Mouse (Mus musculus): Measurements from ENCODE around the gene Rufy3. TPM values are rescaled to one million over a fixed set of nuclear protein-coding genes. Genes with fewer than 3 reads are reported as not detected.

Rufy3 gene
- polyA plus RNA-seq, 1 experiment = 6.4 TPM

GRCm38 (mm10) chr5:88565148-88566033 is 551 bp downstream of the Rufy3 start:
- no peaks in the 10 kb centered on the region; the same call in 1 of the 2 replicates for H3K4me1 ChIP-seq (ENCODE audit: control insufficient read depth, insufficient read depth, insufficient read length, low read length)
- H3K4me3 ChIP-seq (ENCODE audit: low read depth, low read length) = peak overlapping the region; percentile 98
- under 1% methylated on average over 118 of the region's 119 CpGs for WGBS
- H3K27me3 ChIP-seq (ENCODE audit: control insufficient read depth, insufficient read depth, low read length) = no peaks in the 10 kb centered on the region
- no peaks in the 10 kb centered on the region for H3K36me3 ChIP-seq (ENCODE audit: control insufficient read depth, insufficient read depth, low read length)
- TF ChIP-seq POLR2A (IDR thresholded peaks at IDR 0.05; ENCODE audit: low read depth, low read length) (no peak), CTCF (IDR thresholded peaks at IDR 0.05; ENCODE audit: extremely low read depth, insufficient read length, insufficient replicate concordance, low read depth, low read length) (no peak)
- H3K27ac ChIP-seq (ENCODE audit: insufficient read depth, low read depth, low read length) = peak overlapping the region; percentile 73

- H3K4me1 ChIP-seq (ENCODE audit: control insufficient read depth, insufficient read depth, insufficient read length, low read length) = no peaks in the 10 kb centered on the region; the same call in 1 of the 2 replicates
- WGBS = 7% methylated on average over 14 of the region's 14 CpGs
- no peaks in the 10 kb centered on the region for H3K36me3 ChIP-seq (ENCODE audit: control insufficient read depth, insufficient read depth, low read length)
- no peak for TF ChIP-seq POLR2A (IDR thresholded peaks at IDR 0.05; ENCODE audit: low read depth, low read length)
- TF ChIP-seq CTCF (IDR thresholded peaks at IDR 0.05; ENCODE audit: extremely low read depth, insufficient read length, insufficient replicate concordance, low read depth, low read length) = no peak
- H3K27ac ChIP-seq (ENCODE audit: insufficient read depth, low read depth, low read length) = no peak overlapping the region
- H3K27me3 ChIP-seq (ENCODE audit: control insufficient read depth, insufficient read depth, low read length) = no peaks in the 10 kb centered on the region
- H3K4me3 ChIP-seq (ENCODE audit: low read depth, low read length) = peak overlapping the region; percentile 98
Measured at GRCm38 (mm10) chr5:88566034-88566841, 1.4 kb downstream of the Rufy3 start.

GRCm38 (mm10) chr5:88569541-88569940 is 4.7 kb downstream of the Rufy3 start:
- no peaks in the 10 kb centered on the region for H3K27me3 ChIP-seq (ENCODE audit: control insufficient read depth, insufficient read depth, low read length)
- TF ChIP-seq POLR2A (IDR thresholded peaks at IDR 0.05; ENCODE audit: low read depth, low read length) = no peak
- TF ChIP-seq CTCF (IDR thresholded peaks at IDR 0.05; ENCODE audit: extremely low read depth, insufficient read length, insufficient replicate concordance, low read depth, low read length) = no peak
- WGBS = 61% methylated on average over 3 of the region's 3 CpGs
- H3K27ac ChIP-seq (ENCODE audit: insufficient read depth, low read depth, low read length) = no peak overlapping the region
- H3K4me3 ChIP-seq (ENCODE audit: low read depth, low read length) = no peak overlapping the region
- no peaks in the 10 kb centered on the region; the same call in 1 of the 2 replicates for H3K4me1 ChIP-seq (ENCODE audit: control insufficient read depth, insufficient read depth, insufficient read length, low read length)
- H3K36me3 ChIP-seq (ENCODE audit: control insufficient read depth, insufficient read depth, low read length) = no peaks in the 10 kb centered on the region

GRCm38 (mm10) chr5:88574829-88575228 is 10.0 kb downstream of the Rufy3 start:
- no peak overlapping the region for H3K27ac ChIP-seq (ENCODE audit: insufficient read depth, low read depth, low read length)
- no peaks in the 10 kb centered on the region for H3K36me3 ChIP-seq (ENCODE audit: control insufficient read depth, insufficient read depth, low read length)
- TF ChIP-seq POLR2A (IDR thresholded peaks at IDR 0.05; ENCODE audit: low read depth, low read length) (no peak), CTCF (IDR thresholded peaks at IDR 0.05; ENCODE audit: extremely low read depth, insufficient read length, insufficient replicate concordance, low read depth, low read length) (no peak)
- no peak overlapping the region for H3K4me3 ChIP-seq (ENCODE audit: low read depth, low read length)
- no peaks in the 10 kb centered on the region for H3K27me3 ChIP-seq (ENCODE audit: control insufficient read depth, insufficient read depth, low read length)
- WGBS = 85% methylated on average over 3 of the region's 3 CpGs
- H3K4me1 ChIP-seq (ENCODE audit: control insufficient read depth, insufficient read depth, insufficient read length, low read length) = no peaks in the 10 kb centered on the region

GRCm38 (mm10) chr5:88575506-88576338 is 10.9 kb downstream of the Rufy3 start:
- 46% methylated on average over 3 of the region's 3 CpGs for WGBS
- H3K27ac ChIP-seq (ENCODE audit: insufficient read depth, low read depth, low read length) = no peak overlapping the region
- no peaks in the 10 kb centered on the region for H3K4me1 ChIP-seq (ENCODE audit: control insufficient read depth, insufficient read depth, insufficient read length, low read length)
- TF ChIP-seq POLR2A (IDR thresholded peaks at IDR 0.05; ENCODE audit: low read depth, low read length) = no peak
- no peak for TF ChIP-seq CTCF (IDR thresholded peaks at IDR 0.05; ENCODE audit: extremely low read depth, insufficient read length, insufficient replicate concordance, low read depth, low read length)
- no peak overlapping the region for H3K4me3 ChIP-seq (ENCODE audit: low read depth, low read length)
- no peaks in the 10 kb centered on the region for H3K36me3 ChIP-seq (ENCODE audit: control insufficient read depth, insufficient read depth, low read length)
- no peaks in the 10 kb centered on the region for H3K27me3 ChIP-seq (ENCODE audit: control insufficient read depth, insufficient read depth, low read length)

- H3K4me3 ChIP-seq (ENCODE audit: low read depth, low read length) = no peak overlapping the region
- no peak for TF ChIP-seq CTCF (IDR thresholded peaks at IDR 0.05; ENCODE audit: extremely low read depth, insufficient read length, insufficient replicate concordance, low read depth, low read length)
- TF ChIP-seq POLR2A (IDR thresholded peaks at IDR 0.05; ENCODE audit: low read depth, low read length) = no peak
- WGBS = 49% methylated on average over 10 of the region's 10 CpGs
- H3K4me1 ChIP-seq (ENCODE audit: control insufficient read depth, insufficient read depth, insufficient read length, low read length) = no peaks in the 10 kb centered on the region
- no peak overlapping the region for H3K27ac ChIP-seq (ENCODE audit: insufficient read depth, low read depth, low read length)
- no peaks in the 10 kb centered on the region for H3K27me3 ChIP-seq (ENCODE audit: control insufficient read depth, insufficient read depth, low read length)
- no peaks in the 10 kb centered on the region for H3K36me3 ChIP-seq (ENCODE audit: control insufficient read depth, insufficient read depth, low read length)
Measured at GRCm38 (mm10) chr5:88580681-88581080, 15.8 kb downstream of the Rufy3 start.
